Mouse (Mus musculus) thymus, postnatal 25 days (tissue): Measurements from ENCODE around the gene Adam10.

Source experiments
- DNase-seq: peaks from one replicate; pipeline ENCODE4 v3.0.0; 2022

Gene Adam10

GRCm38 (mm10) chr9:70678682-70679131, at the start of gene Adam10:
Gene Adam10, plus strand, starts transcription at chr9:70678997.
- DNase-seq: peak; percentile 99

DNA sequence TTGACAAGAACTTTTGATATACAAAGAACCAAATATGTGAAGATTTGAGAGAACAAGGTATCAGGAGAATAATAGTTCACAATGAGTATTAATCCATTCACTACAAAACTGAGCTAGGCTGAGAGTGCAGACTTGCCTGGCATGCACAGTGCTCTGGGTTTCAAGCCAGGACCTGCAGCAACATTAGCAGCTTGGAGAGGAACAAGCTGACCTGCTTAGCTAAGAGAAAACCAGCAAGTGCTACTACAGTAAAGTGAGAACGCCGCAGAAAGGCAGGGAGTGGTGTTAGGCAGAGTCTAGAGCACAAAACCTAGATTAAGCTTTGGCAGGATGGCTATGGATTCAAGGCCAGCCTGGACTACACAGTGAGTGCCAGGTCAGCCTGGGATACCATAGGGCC, 49.1 kb upstream of the Adam10 start:
- no peak for DNase-seq

- no peak for DNase-seq
Observed at GRCm38 (mm10) chr9:70631665-70632064, 47.1 kb upstream of the Adam10 start.

- no peak for DNase-seq
Observed at GRCm38 (mm10) chr9:70636748-70637147, 42.0 kb upstream of the Adam10 start.

- no peak for DNase-seq
Observed at GRCm38 (mm10) chr9:70650260-70650659, 28.5 kb upstream of the Adam10 start.

GRCm38 (mm10) chr9:70650994-70651393, 27.8 kb upstream of the Adam10 start:
- DNase-seq: no peak

- DNase-seq: no peak
Observed at GRCm38 (mm10) chr9:70652221-70652620, 26.6 kb upstream of the Adam10 start.

- no peak for DNase-seq
Observed at GRCm38 (mm10) chr9:70653875-70654274, 24.9 kb upstream of the Adam10 start.

- no peak for DNase-seq
Observed at GRCm38 (mm10) chr9:70654496-70654895, 24.3 kb upstream of the Adam10 start.

DNA sequence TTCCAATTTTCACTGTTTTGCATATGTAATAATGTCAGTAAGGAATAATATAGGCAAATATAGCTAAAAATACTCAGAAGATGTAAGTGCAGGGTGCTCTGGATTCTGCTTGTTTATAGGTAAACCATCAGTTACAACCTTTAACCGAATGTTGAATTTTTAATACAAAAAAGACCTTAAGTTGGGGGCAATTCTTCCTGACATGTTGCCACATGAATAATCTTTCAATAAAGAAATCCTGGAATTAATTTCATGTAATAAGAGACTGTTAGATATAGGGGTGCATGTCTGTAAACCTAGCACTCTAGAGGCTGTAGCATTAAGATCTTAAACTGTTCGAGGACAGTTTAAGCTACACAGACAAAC, 23.1 kb upstream of the Adam10 start:
- DNase-seq: no peak

DNA sequence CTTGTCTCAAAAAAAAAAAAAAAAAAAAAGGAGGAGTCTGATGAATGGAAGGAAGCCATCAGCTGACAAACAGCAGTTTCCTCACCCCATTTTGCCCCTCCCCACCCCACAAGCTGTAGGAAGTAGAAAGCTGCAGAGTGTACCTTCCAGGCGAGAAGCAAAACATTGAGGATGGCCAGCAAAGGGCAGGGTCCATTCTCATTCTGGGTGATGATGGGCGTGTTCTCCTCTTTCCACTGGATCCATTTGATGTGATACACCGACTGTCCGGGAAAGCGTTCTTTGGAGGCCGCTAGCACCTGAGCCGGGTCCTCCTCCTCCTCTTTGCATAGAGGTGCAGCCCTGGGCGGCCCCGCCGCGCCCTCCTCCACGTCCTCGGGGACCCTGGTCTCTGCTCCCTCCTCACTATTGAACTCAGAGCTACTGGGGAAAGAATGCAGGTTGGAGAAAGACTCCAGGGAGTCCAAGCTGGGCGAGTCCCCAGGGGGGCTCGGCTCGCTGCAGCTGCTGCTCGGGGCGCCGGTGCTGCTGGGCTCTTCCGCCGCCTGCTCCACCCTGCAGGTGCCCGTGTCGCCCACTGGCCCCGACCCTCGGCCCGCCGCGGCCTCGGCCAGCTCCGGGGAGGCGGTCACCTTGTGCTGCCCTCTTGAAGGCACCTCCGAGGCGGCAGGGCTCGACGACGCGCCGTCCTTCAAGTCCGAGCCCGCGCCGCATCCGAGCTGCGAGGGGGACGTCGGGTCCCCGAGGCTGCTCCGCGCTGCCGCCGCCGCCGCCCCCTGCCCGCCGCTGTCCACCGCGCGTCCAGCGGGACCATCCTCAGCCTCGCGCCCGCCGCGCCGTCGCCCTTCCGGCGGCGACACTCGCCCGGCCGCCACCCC, 22.4 kb upstream of the Adam10 start, which contains the start of gene Gm10642:
TSS of gene Gm10642 (plus strand) at position 122 of the 878 bp plus-strand sequence.
- DNase-seq: peak; percentile 81

DNA sequence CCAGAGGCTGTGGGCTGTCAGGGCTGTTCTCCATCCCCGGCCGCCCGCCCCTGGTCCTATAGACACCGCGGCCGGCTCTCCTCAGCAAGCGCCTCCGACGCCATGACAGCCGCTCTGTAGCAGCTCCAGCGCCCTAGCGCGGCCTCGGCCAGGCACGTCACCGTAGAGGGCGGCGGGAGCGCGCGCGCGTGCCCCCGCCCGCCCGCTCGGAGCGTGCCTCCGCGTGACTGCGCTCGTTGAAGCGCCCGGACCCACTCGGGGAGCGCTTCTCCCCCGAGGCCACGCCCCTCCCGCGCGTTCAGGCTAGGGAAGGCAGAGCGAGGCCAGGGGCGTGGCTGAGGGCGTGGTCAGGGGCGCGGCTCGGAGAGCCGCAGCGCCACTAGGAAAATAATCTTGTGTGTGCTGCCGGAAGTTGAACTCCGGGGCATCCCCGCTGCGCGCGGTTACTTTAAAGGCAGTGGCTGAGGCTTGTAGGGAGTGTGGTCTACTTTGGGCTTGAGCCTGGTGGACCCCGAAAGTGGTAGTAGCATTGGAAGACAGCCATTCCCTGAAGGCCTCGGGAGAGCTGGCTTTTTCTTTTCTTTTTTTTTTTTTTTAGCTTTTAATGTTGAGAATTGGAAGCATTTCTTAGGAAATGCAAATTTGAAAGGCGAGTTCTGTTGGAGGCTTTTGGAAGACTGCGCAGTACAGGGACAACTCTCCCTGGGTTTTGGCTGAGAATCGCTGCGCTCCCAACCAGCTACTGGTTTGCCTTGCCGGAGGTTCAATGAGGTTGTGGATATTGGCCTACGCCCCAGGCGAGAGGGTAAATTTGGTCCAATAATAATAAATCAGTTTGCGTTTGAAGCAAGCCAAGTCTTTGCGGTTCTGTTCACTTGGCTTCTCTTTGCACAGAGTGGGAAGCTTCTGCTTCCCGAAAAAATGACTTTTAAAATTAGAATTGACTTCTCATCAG, 21.5 kb upstream of the Adam10 start, which contains the start of gene Mindy2:
TSS of gene Mindy2 (minus strand) at position 162 of the 955 bp plus-strand sequence.
- DNase-seq: peak; percentile 100

GRCm38 (mm10) chr9:70658266-70658665, 20.5 kb upstream of the Adam10 start:
- DNase-seq: no peak

DNA sequence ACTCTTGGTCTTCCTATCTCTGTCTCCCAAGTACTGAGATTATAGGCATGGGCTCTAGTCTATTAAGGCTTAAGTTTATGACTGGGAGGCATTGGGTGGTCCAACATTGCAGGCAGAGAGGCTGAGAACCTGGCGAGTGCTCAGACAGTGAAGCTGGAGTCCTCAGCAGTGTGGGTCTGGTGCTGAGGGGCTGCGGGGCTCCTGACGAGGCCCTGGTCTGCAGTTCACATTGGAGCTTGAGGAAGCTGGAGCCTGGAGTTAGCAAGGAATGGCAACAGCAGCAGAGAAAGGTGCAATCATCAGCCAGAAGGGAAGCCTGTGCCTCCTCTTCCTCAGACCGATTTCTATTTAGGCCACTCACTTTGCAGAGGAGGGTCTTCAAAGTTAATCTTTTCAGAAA, 13.9 kb upstream of the Adam10 start:
- no peak for DNase-seq

DNA sequence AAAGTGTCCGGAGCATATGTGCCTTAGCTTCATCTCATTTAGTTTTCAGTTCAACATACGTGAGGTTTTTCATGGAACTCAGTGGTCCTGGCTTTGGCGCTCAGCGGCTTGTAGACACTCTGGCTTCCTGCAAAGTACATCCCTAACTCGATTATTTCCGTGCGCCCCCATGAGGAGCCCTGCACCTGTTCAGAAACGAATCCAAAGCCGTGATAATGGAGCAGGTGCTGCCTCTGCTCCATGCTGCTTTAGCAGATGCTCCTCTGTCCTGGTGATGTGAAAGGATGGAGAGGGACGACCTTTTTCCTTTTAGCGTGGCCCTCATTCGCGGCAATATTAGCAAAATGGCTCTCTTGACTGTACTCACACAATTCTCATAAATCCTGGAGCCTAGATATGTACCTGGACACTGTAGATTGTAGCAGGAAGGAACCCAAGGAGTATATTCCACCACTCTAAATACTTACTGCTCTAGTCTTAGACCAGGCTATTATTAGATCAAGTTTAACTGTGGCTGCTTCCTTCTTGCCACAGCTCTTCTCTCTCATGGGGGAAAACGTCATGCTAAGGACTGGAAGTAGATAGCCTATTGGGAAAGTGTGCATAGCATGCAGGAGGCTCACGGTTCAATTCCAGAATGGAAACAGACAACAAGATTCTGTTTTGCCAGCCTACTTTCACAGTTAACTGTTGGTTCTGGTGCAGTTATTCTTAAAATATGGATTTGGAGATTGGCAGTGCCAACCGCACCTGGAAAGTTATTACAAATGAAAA, 13.2 kb upstream of the Adam10 start:
- DNase-seq: no peak

DNA sequence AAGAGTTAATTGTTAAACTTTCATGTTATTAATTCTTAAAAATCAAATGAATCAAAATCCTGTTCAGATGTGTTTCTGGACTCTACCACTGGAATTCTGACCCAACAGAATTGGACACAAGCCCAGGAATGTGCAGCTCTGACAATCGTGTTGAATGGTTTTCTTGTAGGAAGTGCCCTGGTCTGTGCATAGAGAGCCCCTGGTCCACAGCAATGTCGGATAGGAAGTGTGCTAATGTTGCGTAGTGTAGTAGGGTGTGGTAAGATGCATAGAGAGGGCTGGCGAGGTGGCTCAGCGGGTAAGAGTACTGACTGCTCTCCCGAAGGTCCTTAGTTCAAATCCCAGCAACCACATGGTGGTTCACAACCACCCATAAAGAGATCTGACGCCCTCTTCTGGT, 12.0 kb upstream of the Adam10 start:
- DNase-seq: no peak

- no peak for DNase-seq
Observed at GRCm38 (mm10) chr9:70668048-70668447, 10.7 kb upstream of the Adam10 start.

DNA sequence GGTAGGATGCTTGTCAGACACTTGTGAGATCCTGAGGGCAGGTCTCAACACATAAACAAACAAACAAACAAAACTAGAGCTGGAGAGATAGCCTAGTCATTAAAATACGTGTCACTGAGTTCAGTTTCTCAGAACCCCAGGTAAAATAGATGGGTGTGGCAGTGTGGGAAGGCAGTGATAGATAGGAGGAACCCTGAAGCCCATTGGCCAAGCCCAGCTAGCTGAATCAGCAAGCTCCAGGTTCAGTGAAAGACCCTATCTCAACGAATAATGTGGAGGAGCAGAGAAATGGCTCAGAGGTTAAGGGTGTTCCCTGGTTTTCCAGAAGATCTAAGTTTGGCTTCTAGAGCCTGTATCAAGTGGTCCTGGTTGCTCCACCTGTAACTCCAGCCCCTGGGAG, 9.6 kb upstream of the Adam10 start:
- no peak for DNase-seq

DNA sequence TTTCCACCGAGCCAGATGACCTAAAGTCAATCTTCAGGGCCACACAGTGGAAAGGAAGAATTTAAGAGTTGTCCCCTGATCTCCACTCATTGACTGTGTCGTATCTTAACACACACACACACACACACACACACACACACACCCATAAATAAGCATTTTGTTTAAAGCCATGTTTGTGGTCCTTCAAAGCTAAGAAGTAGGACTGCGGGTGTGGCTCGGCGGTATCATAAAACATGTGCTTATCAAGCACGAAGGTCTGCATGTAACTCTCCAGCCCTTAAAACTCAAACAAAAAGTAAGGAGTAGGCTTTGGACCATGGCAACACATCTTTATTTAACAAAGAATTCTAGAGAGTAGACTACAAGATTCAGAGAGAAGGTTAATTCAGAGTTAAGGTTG, 8.4 kb upstream of the Adam10 start:
- no peak for DNase-seq

DNA sequence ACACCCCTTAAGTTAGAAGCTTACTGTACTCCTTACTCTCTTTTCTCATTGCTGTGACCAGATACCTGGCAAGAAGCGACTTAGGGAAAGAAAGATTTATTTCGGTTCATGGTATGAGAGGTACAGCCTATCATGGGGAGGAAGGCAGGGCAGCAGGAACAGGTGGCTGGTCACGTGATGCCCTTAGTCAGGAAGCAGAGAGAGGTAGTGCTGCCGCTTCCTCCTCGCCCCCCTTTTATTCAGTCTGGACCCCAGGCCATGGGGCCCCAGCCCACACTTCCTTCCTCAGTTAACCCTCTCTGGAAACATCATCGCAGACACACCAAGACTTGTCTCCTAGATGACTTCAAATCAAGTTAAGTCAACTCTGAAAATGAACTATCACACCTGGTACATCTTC, 7.5 kb upstream of the Adam10 start:
- peak; percentile 74 for DNase-seq

DNA sequence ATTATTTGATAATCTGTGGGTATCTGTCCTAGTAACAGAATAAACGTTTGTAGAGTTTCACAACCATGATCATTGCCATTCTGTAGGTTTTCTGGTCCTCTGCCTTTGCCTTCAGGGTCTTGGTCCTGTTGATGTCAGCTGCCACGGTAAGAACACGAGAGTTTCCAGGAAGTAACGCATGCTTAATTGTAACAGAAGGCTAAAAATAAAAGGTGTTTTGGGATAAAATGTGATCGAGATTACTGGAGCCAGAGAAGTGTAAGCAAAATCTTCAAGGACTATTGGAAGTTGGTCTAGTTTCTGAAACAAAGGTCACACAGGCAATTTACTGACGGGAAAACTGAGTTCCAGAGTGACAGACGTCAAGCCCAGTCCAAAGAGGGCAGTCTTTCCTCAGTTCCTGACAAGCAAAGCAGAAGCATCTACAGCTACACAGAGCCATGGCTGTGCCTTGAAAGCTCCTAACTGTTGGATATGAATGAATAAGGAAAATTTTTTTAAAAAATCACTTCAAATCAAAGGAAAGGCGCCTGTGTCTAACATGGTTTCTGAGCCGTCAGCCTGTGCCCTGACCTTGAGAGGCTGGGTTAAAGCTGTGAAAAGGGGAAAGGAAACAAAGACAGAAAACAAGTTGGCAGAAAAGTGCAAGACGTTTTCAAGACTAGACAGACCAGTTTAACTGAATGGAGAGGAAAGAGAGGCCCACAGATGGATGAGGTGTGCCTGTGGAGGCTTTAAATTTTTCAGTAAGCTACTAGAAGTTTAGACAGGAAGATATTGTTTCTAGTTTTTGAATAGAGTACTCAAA, 6.8 kb upstream of the Adam10 start:
- DNase-seq: peak; percentile 45

- no peak for DNase-seq
Observed at GRCm38 (mm10) chr9:70673656-70674055, 5.1 kb upstream of the Adam10 start.
